Mouse (Mus musculus): Measurements from ENCODE around the gene Ccdc177. TPM values are rescaled to one million over a fixed set of nuclear protein-coding genes. Genes with fewer than 3 reads are reported as not detected.

Gene Ccdc177
- polyA plus RNA-seq, 1 experiment from 2014 or later, result not detected

DNA sequence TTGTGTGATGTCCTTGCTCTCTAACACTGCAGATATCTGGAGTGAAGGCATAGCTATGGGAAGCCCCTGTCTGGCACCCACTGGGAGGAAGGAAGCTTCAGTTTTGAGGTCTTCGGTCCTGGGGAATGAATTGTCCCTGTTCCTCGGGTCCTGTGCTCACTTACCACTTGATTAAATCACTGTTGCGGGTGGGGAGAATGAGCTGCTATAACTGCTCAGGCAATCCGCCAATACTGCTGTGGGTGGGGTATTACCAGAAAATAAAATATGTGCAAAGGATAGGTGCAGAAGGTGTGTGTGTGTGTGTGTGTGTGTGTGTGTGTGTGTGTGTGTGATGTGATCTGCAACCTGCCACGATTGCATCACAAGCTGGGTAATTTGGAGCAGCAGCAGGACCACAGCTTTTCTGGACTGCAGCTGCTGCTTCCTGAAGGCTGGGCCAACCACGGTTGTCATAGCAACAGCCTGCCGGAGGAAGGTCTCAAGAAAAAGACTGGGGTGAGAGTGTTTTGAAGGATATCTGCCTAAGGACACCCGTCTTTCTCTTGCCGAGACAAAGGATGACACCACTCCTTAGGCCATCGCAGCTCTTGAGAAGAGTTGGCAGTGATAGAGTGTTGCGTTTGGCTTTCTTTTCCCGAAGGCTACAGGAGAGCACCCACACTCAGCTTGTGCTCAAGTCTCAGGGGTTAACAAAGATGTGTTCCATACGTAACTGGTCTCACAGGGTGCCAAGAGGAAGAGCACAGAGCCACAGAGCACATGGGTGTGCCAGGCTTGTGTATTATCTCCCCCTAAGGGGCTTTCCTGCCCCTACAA is 23.8 kb downstream of the Ccdc177 start:
- Histone ChIP-seq H3K27me3 (ENCODE audit: control insufficient read depth, insufficient read depth, low read length) (peaks cover 17% of the 10 kb centered on the region), H3K36me3 (ENCODE audit: control insufficient read depth, insufficient read depth, low read length) (no peaks in the 10 kb centered on the region), H3K4me3 (ENCODE audit: low read depth, low read length) (no peak overlapping the region), H3K4me2 (no peak overlapping the region), H3K9ac (ENCODE audit: low read depth, low read length) (no peak overlapping the region), H3K27ac (ENCODE audit: low read depth, low read length) (no peak overlapping the region), H3K9me3 (replicated peaks; ENCODE audit: control insufficient read depth, low read length) (no peaks in the 10 kb centered on the region), H3K4me1 (ENCODE audit: control insufficient read depth, insufficient read depth, low read length) (no peaks in the 10 kb centered on the region; the same call in 1 of the 2 replicates)
- WGBS (ENCODE audit: insufficient replicate concordance), result 39% methylated on average over 13 of the region's 13 CpGs
- ATAC-seq (replicated peaks; ENCODE audit: insufficient number of reproducible peaks, low FRiP score, low TSS enrichment), result no peak

DNA sequence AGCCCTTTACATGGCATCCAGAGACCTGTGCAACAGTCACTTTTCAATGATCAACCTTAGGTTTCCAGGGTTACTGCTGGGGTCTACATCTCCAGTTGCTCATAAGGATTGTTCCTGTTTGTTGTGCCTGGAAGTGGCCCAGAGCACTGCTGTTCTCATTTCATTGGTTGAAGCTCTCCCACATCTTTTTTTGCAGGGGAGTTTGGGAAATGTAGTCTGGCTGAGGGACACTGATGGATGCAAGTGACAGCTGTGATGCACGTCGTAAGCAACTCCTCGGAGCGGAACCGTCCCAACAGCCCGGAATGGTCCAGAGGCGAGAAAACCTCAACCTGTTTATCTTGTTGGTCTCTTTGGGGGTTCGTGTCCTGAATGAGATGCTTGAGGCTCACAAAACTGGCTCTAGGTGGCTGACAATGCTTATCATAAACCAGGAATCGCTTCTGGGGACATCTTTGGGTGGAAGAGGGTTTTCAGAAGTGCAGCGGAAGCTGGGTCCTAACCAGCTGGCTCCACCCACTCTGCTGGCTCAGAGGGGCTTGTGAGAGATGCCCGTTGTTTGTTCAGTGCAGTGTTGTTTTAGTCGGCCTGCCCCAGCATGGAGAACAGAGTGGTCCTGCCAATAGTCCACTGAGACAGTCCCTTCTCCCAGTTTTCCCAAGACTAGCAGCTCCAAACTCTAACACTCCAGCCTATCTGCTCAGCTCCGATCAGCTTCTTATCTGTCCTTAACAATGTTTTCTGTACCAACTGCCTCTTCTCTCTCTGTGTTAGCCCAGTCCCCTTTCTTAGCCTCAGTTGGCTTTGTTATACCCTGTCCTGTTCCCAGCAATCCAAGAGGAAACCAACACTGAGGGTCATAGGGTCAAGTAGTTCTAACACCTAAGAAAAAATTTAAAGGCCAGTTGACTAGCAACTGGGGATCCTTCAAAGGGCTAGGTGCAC is 25.7 kb downstream of the Ccdc177 start:
- H3K36me3 ChIP-seq (ENCODE audit: control insufficient read depth, insufficient read depth, low read length), result no peaks in the 10 kb centered on the region
- ATAC-seq (replicated peaks; ENCODE audit: insufficient number of reproducible peaks, low FRiP score, low TSS enrichment), result no peak
- 47% methylated on average over 13 of the region's 13 CpGs for WGBS (ENCODE audit: insufficient replicate concordance)

DNA sequence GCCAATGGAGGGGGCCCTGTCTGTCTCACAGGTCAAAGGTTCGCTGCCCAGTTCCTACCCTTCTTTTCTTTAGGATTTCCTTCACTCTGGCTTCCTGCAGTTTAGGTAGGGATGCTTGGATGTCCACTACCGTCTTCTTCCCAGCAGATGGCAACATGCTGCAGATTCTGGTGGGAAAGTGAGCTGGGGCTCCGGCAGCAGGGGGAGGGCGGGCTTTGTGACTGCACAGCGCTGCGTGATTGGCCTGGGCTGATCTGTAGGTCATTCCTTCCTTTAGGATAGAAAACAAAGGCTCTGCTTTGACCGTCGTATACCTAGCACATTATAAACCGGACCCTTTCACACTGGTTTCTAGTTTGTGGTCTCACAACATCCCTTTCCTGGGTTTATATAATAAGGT is 29.9 kb downstream of the Ccdc177 start:
- H3K9me3 ChIP-seq (replicated peaks; ENCODE audit: control insufficient read depth, low read length), result no peaks in the 10 kb centered on the region
- WGBS (ENCODE audit: insufficient replicate concordance), result 6% methylated on average over 9 of the region's 9 CpGs
- no peak overlapping the region for H3K9ac ChIP-seq (ENCODE audit: low read depth, low read length)
- no peak overlapping the region for H3K4me3 ChIP-seq (ENCODE audit: low read depth, low read length)
- H3K4me1 ChIP-seq (ENCODE audit: control insufficient read depth, insufficient read depth, low read length), result no peaks in the 10 kb centered on the region; the same call in 1 of the 2 replicates
- no peaks in the 10 kb centered on the region for H3K36me3 ChIP-seq (ENCODE audit: control insufficient read depth, insufficient read depth, low read length)
- peak overlapping the region; percentile 24; the same call in 1 of the 2 replicates for H3K4me2 ChIP-seq
- no peak overlapping the region for H3K27ac ChIP-seq (ENCODE audit: low read depth, low read length)
- H3K27me3 ChIP-seq (ENCODE audit: control insufficient read depth, insufficient read depth, low read length), result peaks cover 5% of the 10 kb centered on the region; the same call in 1 of the 2 replicates
- ATAC-seq (replicated peaks; ENCODE audit: insufficient number of reproducible peaks, low FRiP score, low TSS enrichment), result no peak

More for the DNA sequence above, 25.7 kb downstream of the Ccdc177 start:
- H3K27ac ChIP-seq (ENCODE audit: low read depth, low read length), result no peak overlapping the region
- no peak overlapping the region for H3K4me2 ChIP-seq
- no peaks in the 10 kb centered on the region; the same call in 1 of the 2 replicates for H3K4me1 ChIP-seq (ENCODE audit: control insufficient read depth, insufficient read depth, low read length)
- no peak overlapping the region for H3K4me3 ChIP-seq (ENCODE audit: low read depth, low read length)
- peaks cover 9% of the 10 kb centered on the region for H3K27me3 ChIP-seq (ENCODE audit: control insufficient read depth, insufficient read depth, low read length)
- H3K9me3 ChIP-seq (replicated peaks; ENCODE audit: control insufficient read depth, low read length), result no peaks in the 10 kb centered on the region
- 0 out of 2 replicates have a peak overlapping the region, but pooled peaks have one; percentile 5 for H3K9ac ChIP-seq (ENCODE audit: low read depth, low read length)

DNA sequence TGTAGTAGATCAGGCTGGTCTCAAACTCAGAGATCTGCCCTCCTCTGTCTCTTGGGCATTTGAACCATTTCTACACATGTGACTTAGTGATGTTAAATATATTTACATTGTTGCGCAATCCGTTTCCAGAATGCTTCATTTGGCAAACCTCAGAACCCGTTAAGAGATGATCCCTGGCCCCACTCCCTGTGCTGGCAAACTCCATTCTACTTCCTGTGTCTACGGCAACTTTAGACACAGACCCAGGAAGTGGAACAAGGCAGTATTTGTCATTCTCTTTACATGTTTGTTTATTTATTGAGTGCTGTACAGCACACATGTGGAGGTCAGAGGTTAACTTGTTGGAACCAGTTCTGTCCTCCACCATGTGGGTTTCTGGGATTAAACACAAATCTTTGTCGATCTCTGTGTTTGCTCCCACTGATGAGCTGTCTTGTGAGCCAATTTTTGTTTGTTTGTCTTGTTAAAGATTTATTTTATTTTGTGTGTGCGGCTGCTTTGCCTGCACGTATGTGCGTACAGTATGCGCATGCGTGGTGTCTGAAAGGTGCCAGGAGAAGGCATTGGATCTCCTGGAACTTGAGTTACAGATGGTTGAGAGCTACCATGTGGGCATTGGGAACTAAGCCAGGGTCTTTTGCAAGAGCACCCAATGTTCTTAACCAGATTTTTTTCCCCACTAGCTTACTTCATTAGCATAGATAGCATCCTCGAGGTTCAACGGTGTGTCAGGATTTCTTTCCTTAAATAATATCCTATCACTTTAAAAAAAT is 30.5 kb downstream of the Ccdc177 start:
- WGBS (ENCODE audit: insufficient replicate concordance), result 79% methylated on average over 12 of the region's 12 CpGs
- no peak overlapping the region for H3K4me3 ChIP-seq (ENCODE audit: low read depth, low read length)

DNA sequence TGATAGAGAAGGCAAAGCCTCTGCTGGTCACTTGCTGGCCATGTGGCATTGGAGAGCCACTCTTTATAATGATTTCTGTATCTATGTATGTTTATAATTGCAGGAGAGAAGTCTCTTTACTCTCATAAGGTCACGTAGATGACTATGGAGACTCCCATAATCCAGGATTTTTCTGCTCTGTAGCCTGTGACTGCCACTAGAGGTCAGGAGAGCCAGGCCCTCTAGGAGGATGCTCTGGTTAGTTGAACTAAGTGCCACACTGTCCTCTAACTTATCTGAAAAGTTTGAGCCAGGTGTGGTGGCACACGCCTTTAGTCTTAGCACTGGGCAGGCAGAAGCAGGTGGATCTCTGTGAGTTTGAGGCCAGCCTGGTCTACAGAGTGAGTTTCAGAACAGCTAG is 31.7 kb downstream of the Ccdc177 start:
- H3K4me2 ChIP-seq, result no peak overlapping the region
- no peak overlapping the region for H3K4me3 ChIP-seq (ENCODE audit: low read depth, low read length)
- H3K27ac ChIP-seq (ENCODE audit: low read depth, low read length), result no peak overlapping the region
- no peak for ATAC-seq (replicated peaks; ENCODE audit: insufficient number of reproducible peaks, low FRiP score, low TSS enrichment)
- H3K36me3 ChIP-seq (ENCODE audit: control insufficient read depth, insufficient read depth, low read length), result no peaks in the 10 kb centered on the region
- H3K9ac ChIP-seq (ENCODE audit: low read depth, low read length), result no peak overlapping the region
- peaks cover 8% of the 10 kb centered on the region; the same call in 1 of the 2 replicates for H3K27me3 ChIP-seq (ENCODE audit: control insufficient read depth, insufficient read depth, low read length)
- no peaks in the 10 kb centered on the region for H3K9me3 ChIP-seq (replicated peaks; ENCODE audit: control insufficient read depth, low read length)
- H3K4me1 ChIP-seq (ENCODE audit: control insufficient read depth, insufficient read depth, low read length), result no peaks in the 10 kb centered on the region
- WGBS (ENCODE audit: insufficient replicate concordance), result 38% methylated on average over 2 of the region's 2 CpGs

More for the DNA sequence above, 30.5 kb downstream of the Ccdc177 start:
- no peak for ATAC-seq (replicated peaks; ENCODE audit: insufficient number of reproducible peaks, low FRiP score, low TSS enrichment)
- no peak overlapping the region for H3K27ac ChIP-seq (ENCODE audit: low read depth, low read length)
- H3K4me1 ChIP-seq (ENCODE audit: control insufficient read depth, insufficient read depth, low read length), result no peaks in the 10 kb centered on the region; the same call in 1 of the 2 replicates
- H3K9me3 ChIP-seq (replicated peaks; ENCODE audit: control insufficient read depth, low read length), result no peaks in the 10 kb centered on the region
- H3K27me3 ChIP-seq (ENCODE audit: control insufficient read depth, insufficient read depth, low read length), result peaks cover 8% of the 10 kb centered on the region; the same call in 1 of the 2 replicates
- H3K9ac ChIP-seq (ENCODE audit: low read depth, low read length), result no peak overlapping the region
- H3K36me3 ChIP-seq (ENCODE audit: control insufficient read depth, insufficient read depth, low read length), result no peaks in the 10 kb centered on the region
- H3K4me2 ChIP-seq, result no peak overlapping the region

DNA sequence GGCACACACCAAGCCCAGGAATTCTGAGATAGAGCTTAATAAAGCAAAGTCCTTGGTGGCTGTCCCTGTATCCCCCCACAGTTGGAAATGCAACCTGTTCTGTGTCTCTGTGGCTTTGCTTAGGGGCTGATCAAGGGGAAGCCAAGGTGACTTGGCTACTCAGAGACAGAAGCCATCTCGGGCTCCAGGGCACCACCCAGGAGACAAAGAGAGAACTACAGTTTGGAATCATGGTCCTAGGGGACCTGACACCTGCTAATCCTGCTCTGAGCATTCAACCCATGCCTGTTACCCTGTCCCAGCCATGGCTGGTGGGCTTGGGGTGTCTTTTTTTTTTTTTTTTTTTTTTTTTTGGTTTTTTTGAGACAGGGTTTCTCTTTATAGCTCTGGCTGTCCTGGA is 32.3 kb downstream of the Ccdc177 start:
- Histone ChIP-seq H3K9me3 (replicated peaks; ENCODE audit: control insufficient read depth, low read length) (no peaks in the 10 kb centered on the region), H3K9ac (ENCODE audit: low read depth, low read length) (no peak overlapping the region), H3K36me3 (ENCODE audit: control insufficient read depth, insufficient read depth, low read length) (no peaks in the 10 kb centered on the region), H3K27ac (ENCODE audit: low read depth, low read length) (no peak overlapping the region), H3K4me2 (no peak overlapping the region), H3K4me1 (ENCODE audit: control insufficient read depth, insufficient read depth, low read length) (no peaks in the 10 kb centered on the region), H3K4me3 (ENCODE audit: low read depth, low read length) (no peak overlapping the region), H3K27me3 (ENCODE audit: control insufficient read depth, insufficient read depth, low read length) (peaks cover 8% of the 10 kb centered on the region; the same call in 1 of the 2 replicates)
- 10% methylated on average over 1 of the region's 1 CpGs for WGBS (ENCODE audit: insufficient replicate concordance)
- ATAC-seq (replicated peaks; ENCODE audit: insufficient number of reproducible peaks, low FRiP score, low TSS enrichment), result no peak

DNA sequence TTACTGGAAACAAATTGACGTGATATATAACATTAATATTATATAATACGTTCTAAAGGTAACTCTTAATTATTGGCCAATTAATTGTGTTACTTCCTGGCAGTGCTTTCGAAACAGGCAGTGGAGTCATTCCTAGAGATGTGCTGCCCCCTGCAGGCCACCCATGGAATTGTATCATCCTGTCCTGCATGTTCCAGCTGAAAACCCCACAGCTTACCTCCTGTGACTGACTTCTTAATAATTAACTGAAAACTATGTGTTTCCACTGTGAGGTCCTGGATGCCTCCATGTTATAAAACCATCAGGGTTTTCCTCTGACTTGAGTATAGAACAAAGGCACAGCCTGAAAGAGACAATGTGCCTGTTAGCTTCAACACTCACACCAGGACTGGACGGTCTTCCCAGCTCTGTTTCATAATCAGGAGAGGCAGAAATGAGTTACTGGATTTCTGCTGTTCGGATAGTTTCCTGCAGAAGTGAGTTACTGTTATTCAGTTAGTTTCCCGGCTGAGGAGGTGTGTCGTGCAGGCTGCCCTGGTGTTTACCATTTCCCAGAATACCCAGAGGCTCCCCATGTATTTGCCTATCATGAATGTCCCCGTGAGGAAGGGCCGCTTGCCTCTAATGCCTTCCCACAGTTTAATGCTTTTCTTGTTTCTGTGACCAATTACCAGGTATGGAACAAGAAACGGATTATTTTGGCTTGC is 35.5 kb downstream of the Ccdc177 start:
- Histone ChIP-seq H3K4me1 (ENCODE audit: control insufficient read depth, insufficient read depth, low read length) (no peaks in the 10 kb centered on the region), H3K9ac (ENCODE audit: low read depth, low read length) (no peak overlapping the region), H3K27ac (ENCODE audit: low read depth, low read length) (no peak overlapping the region), H3K4me2 (no peak overlapping the region), H3K9me3 (replicated peaks; ENCODE audit: control insufficient read depth, low read length) (no peaks in the 10 kb centered on the region), H3K27me3 (ENCODE audit: control insufficient read depth, insufficient read depth, low read length) (peaks cover 8% of the 10 kb centered on the region; the same call in 1 of the 2 replicates), H3K36me3 (ENCODE audit: control insufficient read depth, insufficient read depth, low read length) (no peaks in the 10 kb centered on the region), H3K4me3 (ENCODE audit: low read depth, low read length) (no peak overlapping the region)
- no peak for ATAC-seq (replicated peaks; ENCODE audit: insufficient number of reproducible peaks, low FRiP score, low TSS enrichment)
- 31% methylated on average over 10 of the region's 10 CpGs for WGBS (ENCODE audit: insufficient replicate concordance)
